In genomic region chr12:111535762-111536161, GRCm38 (mm10) we compare ENCODE assay signal across 14 mouse cellular contexts. TPM values are rescaled to one million over a fixed set of nuclear protein-coding genes. Genes with fewer than 3 reads are reported as not detected.
DNase-seq lines count a peak whose midpoint lies in the region; ATAC-seq lines count a peak whose summit lies in the region.
"Had no signal": no experiment of that assay in that cellular context is flagged by ENCODE, and none has a peak within 500 bp of the region (broad histone marks: within the 10 kb centered on the region; RNA-seq: fewer than 3 reads in every experiment).

No protein-coding gene starts in this region.

- no peak overlapping the region for H3K4me3 ChIP-seq in embryonic facial prominence, embryonic 13.5 days
- H3K4me3 ChIP-seq in embryonic facial prominence, embryonic 10.5 days = no peak overlapping the region
- H3K4me3 ChIP-seq in liver, embryonic 12.5 days = no peak overlapping the region
- H3K4me3 ChIP-seq in stomach, embryonic 16.5 days (replicated peaks; ENCODE audit: low read length) = no peak overlapping the region
- H3K4me3 ChIP-seq: neural tube, embryonic 12.5 days had no signal

- H3K27ac ChIP-seq in embryonic facial prominence, embryonic 13.5 days = no peak overlapping the region
- H3K27ac ChIP-seq in embryonic facial prominence, embryonic 10.5 days (replicated peaks) = no peak overlapping the region
- peak overlapping the region; percentile 82 for H3K27ac ChIP-seq in liver, embryonic 12.5 days
- peak overlapping the region; percentile 18; the same call in 1 of the 2 replicates for H3K27ac ChIP-seq in stomach, embryonic 16.5 days (ENCODE audit: low read length)
- H3K27ac ChIP-seq: neural tube, embryonic 12.5 days had no signal

- no peak for ATAC-seq in embryonic facial prominence, embryonic 13.5 days (ENCODE audit: insufficient number of reproducible peaks, insufficient read depth, low FRiP score, low TSS enrichment, low read depth)
- no peak for ATAC-seq in liver, embryonic 12.5 days
- ATAC-seq in stomach, embryonic 16.5 days (ENCODE audit: insufficient read depth, low FRiP score) = no peak

- DNase-seq in embryonic facial prominence, embryonic 10.5 days (ENCODE audit: low spot score) = no peak
- peak; percentile 14 to 60 for DNase-seq in lung, adult 18-20 months
- no peak for DNase-seq in lung, postnatal 14 days
- DNase-seq in spleen, postnatal 4 days (ENCODE audit: low spot score in 2 of 2) = no peak
- DNase-seq in kidney, adult 11 months = no peak
- DNase-seq: adrenal gland, adult 8-10 months; cerebellum, adult 11-12 months; heart, postnatal 36 days; right cerebral cortex, postnatal 25 days had no signal

- H3K9me3 ChIP-seq in embryonic facial prominence, embryonic 13.5 days = no peaks in the 10 kb centered on the region
- H3K9me3 ChIP-seq in embryonic facial prominence, embryonic 10.5 days = no peaks in the 10 kb centered on the region
- no peaks in the 10 kb centered on the region for H3K9me3 ChIP-seq in liver, embryonic 12.5 days (replicated peaks)
- no peaks in the 10 kb centered on the region for H3K9me3 ChIP-seq in stomach, embryonic 16.5 days (replicated peaks; ENCODE audit: control insufficient read depth, low read length)
- H3K9me3 ChIP-seq: neural tube, embryonic 12.5 days had no signal

- peaks cover 18% of the 10 kb centered on the region for H3K36me3 ChIP-seq in embryonic facial prominence, embryonic 13.5 days
- peaks cover 22% of the 10 kb centered on the region for H3K36me3 ChIP-seq in embryonic facial prominence, embryonic 10.5 days (replicated peaks)
- H3K36me3 ChIP-seq in liver, embryonic 12.5 days = peaks cover 22% of the 10 kb centered on the region
- H3K36me3 ChIP-seq in stomach, embryonic 16.5 days (ENCODE audit: control insufficient read depth, insufficient read depth, low read length) = 0 out of 2 replicates have a peak, but pooled peaks cover 7% of the 10 kb centered on the region

- 0 out of 2 replicates have a peak overlapping the region, but pooled peaks have one; percentile 28 for H3K9ac ChIP-seq in embryonic facial prominence, embryonic 13.5 days
- H3K9ac ChIP-seq in liver, embryonic 12.5 days = peak overlapping the region; percentile 39
- H3K9ac ChIP-seq in stomach, embryonic 16.5 days (ENCODE audit: low read length) = no peak overlapping the region
- H3K9ac ChIP-seq: neural tube, embryonic 12.5 days had no signal

- WGBS in embryonic facial prominence, embryonic 13.5 days = 88% methylated on average over 5 of the region's 5 CpGs
- WGBS in embryonic facial prominence, embryonic 10.5 days = 86% methylated on average over 5 of the region's 5 CpGs
- WGBS in liver, embryonic 12.5 days (ENCODE audit: insufficient replicate concordance) = 47% methylated on average over 5 of the region's 5 CpGs
- 60% methylated on average over 5 of the region's 5 CpGs for WGBS in stomach, embryonic 16.5 days

- peaks cover 27% of the 10 kb centered on the region for H3K4me1 ChIP-seq in embryonic facial prominence, embryonic 13.5 days
- H3K4me1 ChIP-seq in embryonic facial prominence, embryonic 10.5 days = peaks cover 23% of the 10 kb centered on the region
- peaks cover 47% of the 10 kb centered on the region for H3K4me1 ChIP-seq in liver, embryonic 12.5 days
- peaks cover 22% of the 10 kb centered on the region for H3K4me1 ChIP-seq in stomach, embryonic 16.5 days (ENCODE audit: control insufficient read depth, insufficient read depth, low read length)

- no peak overlapping the region for H3K4me2 ChIP-seq in embryonic facial prominence, embryonic 13.5 days
- peak overlapping the region; percentile 49 for H3K4me2 ChIP-seq in liver, embryonic 12.5 days
- H3K4me2 ChIP-seq in stomach, embryonic 16.5 days (ENCODE audit: low read depth, low read length) = no peak overlapping the region
- H3K4me2 ChIP-seq: midbrain, embryonic 11.5 days had no signal

- H3K27me3 ChIP-seq in embryonic facial prominence, embryonic 13.5 days = no peaks in the 10 kb centered on the region
- no peaks in the 10 kb centered on the region for H3K27me3 ChIP-seq in embryonic facial prominence, embryonic 10.5 days (replicated peaks; ENCODE audit: low read depth, poor library complexity, severe bottlenecking)
- peaks cover 34% of the 10 kb centered on the region for H3K27me3 ChIP-seq in liver, embryonic 12.5 days (replicated peaks)
- no peaks in the 10 kb centered on the region for H3K27me3 ChIP-seq in stomach, embryonic 16.5 days (ENCODE audit: control insufficient read depth, insufficient read depth, low read length)
- H3K27me3 ChIP-seq: neural tube, embryonic 12.5 days had no signal

RNA-seq across cellular contexts. Expression of gene Eif5, which starts 2.1 kb away (rescaled TPM):
- polyA plus RNA-seq in embryonic facial prominence, embryonic 13.5 days (2015; fragmentation: Nextera tagmentation; extraction: Ambion mirVana) = 507 and 586 TPM in 2 replicates
- 722 and 727 TPM in 2 replicates for polyA plus RNA-seq in embryonic facial prominence, embryonic 10.5 days (2016; fragmentation: Nextera tagmentation; extraction: Ambion mirVana)
- 664 and 670 TPM in 2 replicates for polyA plus RNA-seq in liver, embryonic 12.5 days (2016; fragmentation: Nextera tagmentation; extraction: Ambion mirVana)
- polyA plus RNA-seq in stomach, embryonic 16.5 days (2015; fragmentation: Nextera tagmentation; extraction: Ambion mirVana) = 402 and 438 TPM in 2 replicates

RNA-seq across cellular contexts. Expression of gene Mark3, which starts 38.6 kb away (rescaled TPM):
- polyA plus RNA-seq in embryonic facial prominence, embryonic 13.5 days (2015; fragmentation: Nextera tagmentation; extraction: Ambion mirVana) = 49.4 and 52.0 TPM in 2 replicates
- 41.7 and 45.6 TPM in 2 replicates for polyA plus RNA-seq in embryonic facial prominence, embryonic 10.5 days (2016; fragmentation: Nextera tagmentation; extraction: Ambion mirVana)
- polyA plus RNA-seq in liver, embryonic 12.5 days (2016; fragmentation: Nextera tagmentation; extraction: Ambion mirVana) = 32.9 and 35.2 TPM in 2 replicates
- polyA plus RNA-seq in stomach, embryonic 16.5 days (2015; fragmentation: Nextera tagmentation; extraction: Ambion mirVana) = 17.6 and 20.1 TPM in 2 replicates

RNA-seq across cellular contexts. Expression of gene Gm266, which starts 50.1 kb away (rescaled TPM):
- 9.5 and 12.1 TPM in 2 replicates for polyA plus RNA-seq in embryonic facial prominence, embryonic 13.5 days (2015; fragmentation: Nextera tagmentation; extraction: Ambion mirVana)
- 15.7 and 19.8 TPM in 2 replicates for polyA plus RNA-seq in embryonic facial prominence, embryonic 10.5 days (2016; fragmentation: Nextera tagmentation; extraction: Ambion mirVana)
- polyA plus RNA-seq in liver, embryonic 12.5 days (2016; fragmentation: Nextera tagmentation; extraction: Ambion mirVana) = 1.8 and 2.4 TPM in 2 replicates
- 12.9 and 15.2 TPM in 2 replicates for polyA plus RNA-seq in stomach, embryonic 16.5 days (2015; fragmentation: Nextera tagmentation; extraction: Ambion mirVana)

Comparison
In these comparisons a context has a peak if more than half of its experiments do, and no peak if none do; other contexts are left out.
1. DNase-seq: peak in lung, adult 18-20 months (2 of 2); none in embryonic facial prominence, embryonic 10.5 days (single experiment), lung, postnatal 14 days (single experiment), spleen, postnatal 4 days (0 of 2) and kidney, adult 11 months (single experiment).
2. H3K27ac ChIP-seq: peak in liver, embryonic 12.5 days (single experiment) and stomach, embryonic 16.5 days (single experiment); none in embryonic facial prominence, embryonic 13.5 days (single experiment) and embryonic facial prominence, embryonic 10.5 days (single experiment).